Mouse (Mus musculus) CH12.LX (cell line): Measurements from ENCODE around the gene Syndig1. TPM values are rescaled to one million over a fixed set of nuclear protein-coding genes. Genes with fewer than 3 reads are reported as not detected.

Experiments used
- DNase-seq: peaks from one replicate; pipeline ENCODE4 v3.0.0-alpha.2; 2013; ENCODE audit errors: extremely low read depth
- H3K27ac ChIP-seq: 2 replicates; pipeline ENCODE4 v1.5.1; 2012; ENCODE audit warnings: low read depth, mild to moderate bottlenecking, control low read depth, moderate library complexity; ENCODE audit not compliant: insufficient read depth
- H3K27me3 ChIP-seq: replicated peaks from 2 replicates; pipeline ENCODE3; 2012; ENCODE audit warnings: inconsistent platforms
- H3K36me3 ChIP-seq, 2 experiments: replicated peaks in 1 of 2; 2 replicates each; pipeline versions ENCODE3 to v1.6.1; 2012; ENCODE audit warnings: inconsistent platforms in 1 of 2, low read length in 1 of 2, mild to moderate bottlenecking in 1 of 2, mixed read lengths in 1 of 2, moderate library complexity in 1 of 2; ENCODE audit not compliant: control insufficient read depth in 1 of 2, insufficient read depth in 1 of 2
- H3K4me1 ChIP-seq, 2 experiments: 2 replicates each; pipeline ENCODE4 v1.6.1; 2012; ENCODE audit warnings: inconsistent platforms in 1 of 2, moderate library complexity in 1 of 2; ENCODE audit not compliant: insufficient read depth in 2 of 2, control insufficient read depth in 1 of 2
- H3K4me2 ChIP-seq: 2 replicates; pipeline ENCODE4 v1.6.1; 2012; ENCODE audit warnings: low read depth, mild to moderate bottlenecking, control low read depth; ENCODE audit not compliant: poor library complexity, insufficient read depth, severe bottlenecking
- H3K4me3 ChIP-seq, 3 experiments: fragments of 150-350 bp in 1 of 3; sonication (generic) in 1 of 3; replicated peaks in 1 of 3; 2 replicates each; pipeline versions ENCODE3 to v1.5.1; 2011 to 2012; ENCODE audit warnings: low read depth in 2 of 3, low read length in 2 of 3, mild to moderate bottlenecking in 2 of 3, moderate library complexity in 2 of 3, control low read depth in 1 of 3, improper control_type of control experiment in 1 of 3, inconsistent platforms in 1 of 3, mixed read lengths in 1 of 3; ENCODE audit not compliant: poor library complexity in 1 of 3
- H3K79me2 ChIP-seq: replicated peaks from 2 replicates; pipeline ENCODE4 v1.6.1; 2012; ENCODE audit warnings: mild to moderate bottlenecking, moderate library complexity; ENCODE audit not compliant: control insufficient read depth, poor library complexity, insufficient read depth, severe bottlenecking; ENCODE audit errors: extremely low read depth
- H3K9ac ChIP-seq: 2 replicates; pipeline ENCODE4 v1.6.1; 2012; ENCODE audit warnings: low read depth, mild to moderate bottlenecking, control low read depth, moderate library complexity; ENCODE audit not compliant: insufficient read depth
- H3K9me3 ChIP-seq: replicated peaks from 2 replicates; pipeline ENCODE3; 2012; ENCODE audit warnings: low read length, inconsistent platforms, mixed read lengths
- BHLHE40 ChIP-seq: IDR thresholded peaks from 2 replicates; pipeline ENCODE4 v1.6.1; 2011; ENCODE audit warnings: mild to moderate bottlenecking, low read depth, low read length, improper control_type of control experiment
- EP300 ChIP-seq: IDR thresholded peaks from 2 replicates; pipeline ENCODE4 v1.6.1; 2011; ENCODE audit warnings: low read length, improper control_type of control experiment
- ETS1 ChIP-seq: conservative IDR thresholded peaks from 2 replicates; pipeline ENCODE4 v1.6.1; 2012; ENCODE audit warnings: low read depth, mild to moderate bottlenecking, inconsistent platforms, low read length, improper control_type of control experiment, moderate library complexity
- JUN ChIP-seq: IDR thresholded peaks from 2 replicates; pipeline ENCODE4 v1.6.1; 2011; ENCODE audit warnings: low read depth, mild to moderate bottlenecking, low read length, improper control_type of control experiment, moderate library complexity; ENCODE audit not compliant: insufficient read depth
- JUND ChIP-seq: conservative IDR thresholded peaks from 2 replicates; pipeline ENCODE4 v1.6.1; 2011; ENCODE audit warnings: low read depth, low read length, improper control_type of control experiment
- KAT2A ChIP-seq: IDR thresholded peaks from 2 replicates; pipeline ENCODE4 v1.6.1; 2012; ENCODE audit warnings: low read length, improper control_type of control experiment, inconsistent platforms; ENCODE audit not compliant: insufficient replicate concordance
- MAFK ChIP-seq: IDR thresholded peaks from 2 replicates; pipeline ENCODE4 v1.6.1; 2011; ENCODE audit warnings: low read length, improper control_type of control experiment; ENCODE audit not compliant: insufficient replicate concordance
- MAX ChIP-seq: IDR thresholded peaks from 2 replicates; pipeline ENCODE4 v1.6.1; 2011; ENCODE audit warnings: low read length, improper control_type of control experiment
- MAZ ChIP-seq: IDR thresholded peaks from 2 replicates; pipeline ENCODE4 v1.6.1; 2012; ENCODE audit warnings: low read depth, mild to moderate bottlenecking, inconsistent platforms, low read length, improper control_type of control experiment, moderate library complexity
- MXI1 ChIP-seq: IDR thresholded peaks from 2 replicates; pipeline ENCODE4 v1.6.1; 2011; ENCODE audit warnings: mild to moderate bottlenecking, low read depth, low read length, improper control_type of control experiment
- MYC ChIP-seq: IDR thresholded peaks from 2 replicates; pipeline ENCODE4 v1.6.1; 2011; ENCODE audit warnings: low read depth, mild to moderate bottlenecking, improper control_type of control experiment, low read length
- NELFE ChIP-seq: IDR thresholded peaks from 2 replicates; pipeline ENCODE4 v1.6.1; 2011; ENCODE audit warnings: low read depth, low read length, improper control_type of control experiment
- PAX5 ChIP-seq: IDR thresholded peaks from 2 replicates; pipeline ENCODE4 v1.6.1; 2012; ENCODE audit warnings: low read length, inconsistent platforms, mixed read lengths
- POLR2A ChIP-seq: IDR thresholded peaks from 2 replicates; pipeline ENCODE4 v1.6.1; 2011; ENCODE audit warnings: low read depth, mild to moderate bottlenecking, improper control_type of control experiment, low read length
- RCOR1 ChIP-seq: conservative IDR thresholded peaks from 2 replicates; pipeline ENCODE4 v1.6.1; 2012; ENCODE audit warnings: low read depth, mild to moderate bottlenecking, inconsistent platforms, low read length, improper control_type of control experiment
- SMC3 ChIP-seq: IDR thresholded peaks from 2 replicates; pipeline ENCODE4 v1.6.1; 2011; ENCODE audit warnings: low read depth, low read length, improper control_type of control experiment
- TBP ChIP-seq: conservative IDR thresholded peaks from 2 replicates; pipeline ENCODE4 v1.6.1; 2011; ENCODE audit warnings: low read depth, low read length, improper control_type of control experiment
- UBTF ChIP-seq: IDR thresholded peaks from 2 replicates; pipeline ENCODE4 v1.6.1; 2012; ENCODE audit warnings: low read depth, mild to moderate bottlenecking, inconsistent platforms, low read length, improper control_type of control experiment, moderate library complexity
- USF1 ChIP-seq: IDR thresholded peaks from 2 replicates; pipeline ENCODE4 v1.6.1; 2014; ENCODE audit warnings: low read depth, mild to moderate bottlenecking, inconsistent platforms, low read length, improper control_type of control experiment
- USF2 ChIP-seq: conservative IDR thresholded peaks from 2 replicates; pipeline ENCODE4 v1.6.1; 2011; ENCODE audit warnings: low read depth, low read length, improper control_type of control experiment
- ZKSCAN1 ChIP-seq: IDR thresholded peaks from 2 replicates; pipeline ENCODE4 v1.6.1; 2012; ENCODE audit warnings: low read depth, inconsistent platforms, low read length, improper control_type of control experiment, borderline replicate concordance
- dilution Hi-C: fragments of 300-500 bp; cut with MboI; formaldehyde crosslinking; loops from 2 replicates; pipeline ENCODE4 v1.14.3; 2020; ENCODE audit warnings: low sequenced_read_pairs; ENCODE audit not compliant: extremely low pct_unique_long_range_greater_than_20kb, extremely low pct_ligation_motif_present
- in situ Hi-C: fragments of 300-500 bp; cut with MboI; formaldehyde crosslinking; loops from 3 replicates; pipeline ENCODE4 v1.14.3; 2019; ENCODE audit warnings: low sequenced_read_pairs, low pct_ligation_motif_present, low pct_unique_long_range_greater_than_20kb, mixed read lengths
- polyA plus RNA-seq: library from polyadenylated mRNA; unstranded; fragments of >175 nt; gene quantifications from 2 replicates; pipeline ENCODE4 v1.2.1, GENCODE M21; 2012; ENCODE audit warnings: low read depth; ENCODE audit not compliant: insufficient read length
- total RNA-seq, 2 experiments: library from RNA; depleted of rRNA; stranded (reverse); fragments of 300-350 nt in 1 of 2; fragments of >200 nt in 1 of 2; gene quantifications; 2 replicates each; pipeline ENCODE4 v1.2.3; 2012 to 2014

Gene Syndig1
- total and polyA plus RNA-seq, 3 experiments, result not detected

DNA sequence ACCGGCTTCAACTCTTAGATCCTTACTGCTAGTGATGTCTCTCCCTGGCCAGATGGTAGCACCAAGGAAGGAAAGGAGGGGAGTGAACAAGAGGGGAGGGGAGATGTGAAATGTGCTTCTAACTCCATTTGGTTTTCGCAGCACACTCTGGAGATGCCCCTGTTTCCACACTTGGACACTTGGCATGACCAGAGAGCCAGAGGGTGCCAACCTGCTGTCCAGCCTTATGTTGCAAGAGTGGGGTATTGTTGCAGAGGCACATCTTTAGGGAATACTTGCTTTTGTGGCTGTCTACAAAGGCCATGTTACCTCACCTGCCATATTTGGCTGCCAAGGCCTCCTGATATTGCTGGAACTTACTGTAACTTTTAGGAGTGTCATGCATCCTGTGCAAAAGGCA is 10.7 kb downstream of the Syndig1 start:
- no peaks in the 10 kb centered on the region for H3K36me3 ChIP-seq
- H3K9ac ChIP-seq, result no peak overlapping the region
- no peak for TF ChIP-seq BHLHE40
- TF ChIP-seq, all 38 proteins: peak for 0
- in situ Hi-C loops, result no loop called here
- Histone ChIP-seq H3K4me1 (no peaks in the 10 kb centered on the region), H3K79me2 (no peaks in the 10 kb centered on the region), H3K4me2 (no peak overlapping the region), H3K4me3 (no peak overlapping the region), H3K9me3 (no peaks in the 10 kb centered on the region), H3K27me3 (peaks cover 2% of the 10 kb centered on the region), H3K27ac (no peak overlapping the region)
- dilution Hi-C loops, result no loop called here
- no peak for DNase-seq

DNA sequence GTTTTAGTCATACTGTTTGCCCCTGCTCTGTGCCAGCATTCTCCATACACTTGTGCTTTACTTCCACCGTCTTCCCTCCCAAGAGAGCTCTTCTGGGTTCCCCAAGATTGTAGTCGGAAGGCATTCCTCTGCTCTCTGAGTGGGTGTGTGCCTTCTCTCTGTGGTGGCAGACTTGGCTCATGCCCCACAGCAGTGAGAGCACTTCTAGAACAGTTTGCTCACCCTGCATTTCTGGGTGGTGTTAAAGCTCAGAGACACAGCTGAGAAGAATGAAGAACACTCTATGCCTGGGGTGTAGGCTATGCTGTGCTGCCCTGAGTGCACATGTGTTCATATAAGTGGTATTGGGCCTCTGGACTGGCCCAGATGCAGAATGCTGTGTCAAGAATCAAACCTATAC is 15.6 kb downstream of the Syndig1 start:
- Histone ChIP-seq H3K4me3 (no peak overlapping the region), H3K4me1 (no peaks in the 10 kb centered on the region), H3K79me2 (no peaks in the 10 kb centered on the region), H3K9me3 (no peaks in the 10 kb centered on the region), H3K27me3 (peaks cover 2% of the 10 kb centered on the region), H3K4me2 (no peak overlapping the region), H3K27ac (no peak overlapping the region), H3K9ac (no peak overlapping the region), H3K36me3 (no peaks in the 10 kb centered on the region)
- dilution Hi-C loops, result no loop called here
- in situ Hi-C loops, result no loop called here
- DNase-seq, result no peak
- TF ChIP-seq MAFK, result no peak

DNA sequence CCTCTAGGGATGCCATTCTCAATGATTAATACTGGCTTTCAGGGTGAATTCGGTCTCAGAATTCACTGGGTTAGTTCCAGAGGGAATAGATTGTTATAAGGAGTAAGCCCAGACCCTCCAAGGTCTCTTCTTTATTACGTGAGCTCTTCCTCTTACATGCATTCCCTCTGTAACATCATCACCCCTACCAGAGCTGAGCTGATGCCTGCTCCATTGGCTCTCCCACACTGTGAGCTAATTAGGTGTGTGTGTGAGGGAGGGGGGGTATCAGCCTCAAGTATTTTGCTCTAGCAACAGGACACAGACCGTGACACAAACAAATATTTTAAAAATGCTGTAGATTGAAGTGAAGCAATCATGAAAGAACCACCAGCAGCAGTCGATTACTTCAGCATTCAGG is 19.8 kb downstream of the Syndig1 start:
- no peaks in the 10 kb centered on the region for H3K27me3 ChIP-seq
- in situ Hi-C loops, result no loop called here
- H3K79me2 ChIP-seq, result no peaks in the 10 kb centered on the region
- H3K9me3 ChIP-seq, result no peaks in the 10 kb centered on the region
- H3K36me3 ChIP-seq, result no peaks in the 10 kb centered on the region
- no peak for TF ChIP-seq JUND
- TF ChIP-seq MAZ, result no peak
- TF ChIP-seq KAT2A, result no peak
- TF ChIP-seq MYC, result no peak
- TF ChIP-seq UBTF, result no peak
- TF ChIP-seq RCOR1, result no peak
- no peak for TF ChIP-seq PAX5
- no peak for TF ChIP-seq ZKSCAN1
- TF ChIP-seq SMC3, result no peak
- TF ChIP-seq MXI1, result no peak
- TF ChIP-seq POLR2A, result no peak
- TF ChIP-seq EP300, result no peak
- TF ChIP-seq USF1, result no peak
- no peak for TF ChIP-seq JUN
- no peak for TF ChIP-seq TBP
- no peak for TF ChIP-seq USF2
- TF ChIP-seq NELFE, result no peak
- TF ChIP-seq ETS1, result no peak
- no peak for TF ChIP-seq MAX
- DNase-seq, result no peak
- no peak overlapping the region for H3K4me3 ChIP-seq
- H3K4me1 ChIP-seq, result no peaks in the 10 kb centered on the region
- no peak overlapping the region for H3K27ac ChIP-seq
- dilution Hi-C loops, result no loop called here
- no peak overlapping the region for H3K9ac ChIP-seq
- no peak overlapping the region for H3K4me2 ChIP-seq
